Mouse (Mus musculus): ENCODE measurements around the gene Acss2. TPM values are rescaled to one million over a fixed set of nuclear protein-coding genes. Genes with fewer than 3 reads are reported as not detected.

Acss2 gene
- total and polyA plus RNA-seq, 2 experiments from 2014 or later, result 20.1 to 40.5 TPM

DNA sequence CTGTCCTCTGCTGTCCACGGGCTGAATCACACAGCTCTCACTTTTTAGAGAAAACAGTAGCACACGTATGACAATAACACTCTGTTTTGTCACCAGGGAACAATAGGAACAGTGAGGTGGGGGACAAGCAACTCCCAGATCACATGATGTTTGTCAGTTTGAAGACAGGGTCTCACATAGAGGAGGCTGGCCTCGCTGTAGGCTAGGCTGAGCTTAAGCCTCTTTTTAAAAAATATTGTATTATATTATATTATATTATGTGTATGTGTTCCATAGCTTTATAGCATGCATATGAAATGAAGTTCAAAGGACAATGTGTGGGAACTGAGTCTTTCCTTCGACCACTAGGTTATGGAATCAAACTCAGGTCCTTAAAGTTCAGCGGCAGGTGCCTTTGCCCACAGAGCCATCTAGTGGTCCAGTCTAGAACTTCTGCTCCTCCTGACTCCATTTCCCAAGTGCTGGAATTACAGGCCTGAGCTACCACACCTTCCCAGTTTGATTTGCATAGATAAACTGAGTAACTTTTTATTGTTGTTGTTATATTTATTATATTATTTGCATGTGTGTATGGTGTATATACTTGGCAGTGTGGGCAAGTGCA is 66.3 kb downstream of the Acss2 start:
- peak; percentile 62 for ATAC-seq (ENCODE audit: insufficient read depth, low read depth)
- peak; percentile 51 for DNase-seq (ENCODE audit: low spot score)
- H3K27me3 ChIP-seq (ENCODE audit: control insufficient read depth, insufficient read depth, low read length), result no peaks in the 10 kb centered on the region
- no peak overlapping the region for H3K9ac ChIP-seq (replicated peaks; ENCODE audit: low read depth, low read length)
- H3K4me1 ChIP-seq (ENCODE audit: control insufficient read depth, insufficient read depth), result no peaks in the 10 kb centered on the region
- 50% methylated on average over 5 of the region's 5 CpGs for WGBS
- no peak overlapping the region for H3K4me3 ChIP-seq (ENCODE audit: low read depth, low read length)
- TF ChIP-seq CTCF (IDR thresholded peaks at IDR 0.05; ENCODE audit: low read depth) (peak; percentile 91), EP300 (IDR thresholded peaks at IDR 0.05; ENCODE audit: low read depth) (no peak)
- peaks cover 4% of the 10 kb centered on the region; the same call in 1 of the 2 replicates for H3K36me3 ChIP-seq (replicated peaks; ENCODE audit: control insufficient read depth, insufficient read depth, low read length)
- H3K9me3 ChIP-seq (replicated peaks; ENCODE audit: control insufficient read depth, low read length), result no peaks in the 10 kb centered on the region
- H3K4me2 ChIP-seq (ENCODE audit: low read depth, low read length), result no peak overlapping the region
- H3K27ac ChIP-seq (ENCODE audit: low read depth), result no peak overlapping the region

DNA sequence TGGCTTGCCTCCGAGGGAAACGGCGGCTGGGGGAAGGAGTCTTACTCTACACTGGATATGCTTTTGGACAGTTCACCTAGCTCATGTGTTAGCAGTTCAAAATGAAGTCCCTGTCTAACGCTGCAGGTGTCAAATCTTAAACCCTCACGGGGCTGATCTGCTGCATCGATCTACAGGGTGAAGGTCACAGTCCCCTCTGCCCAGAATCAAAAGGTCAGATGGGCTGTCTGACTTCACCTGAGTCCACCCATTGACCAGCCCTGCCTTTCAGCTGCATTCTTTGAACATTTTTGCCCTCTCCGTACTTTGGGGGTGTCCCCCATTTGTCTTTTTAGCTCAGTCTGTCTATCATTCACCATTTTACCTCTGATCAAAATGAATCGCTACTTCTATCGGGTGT is 67.3 kb downstream of the Acss2 start:
- H3K36me3 ChIP-seq (replicated peaks; ENCODE audit: control insufficient read depth, insufficient read depth, low read length), result peaks cover 4% of the 10 kb centered on the region; the same call in 1 of the 2 replicates
- no peaks in the 10 kb centered on the region for H3K9me3 ChIP-seq (replicated peaks; ENCODE audit: control insufficient read depth, low read length)
- H3K4me3 ChIP-seq (ENCODE audit: low read depth, low read length), result no peak overlapping the region
- no peak overlapping the region for H3K4me2 ChIP-seq (ENCODE audit: low read depth, low read length)
- H3K27me3 ChIP-seq (ENCODE audit: control insufficient read depth, insufficient read depth, low read length), result no peaks in the 10 kb centered on the region
- no peak for DNase-seq (ENCODE audit: low spot score)
- no peak overlapping the region for H3K9ac ChIP-seq (replicated peaks; ENCODE audit: low read depth, low read length)
- no peak overlapping the region for H3K27ac ChIP-seq (ENCODE audit: low read depth)
- no peak for ATAC-seq (ENCODE audit: insufficient read depth, low read depth)
- TF ChIP-seq EP300 (IDR thresholded peaks at IDR 0.05; ENCODE audit: low read depth) (no peak), CTCF (IDR thresholded peaks at IDR 0.05; ENCODE audit: low read depth) (no peak)
- no peaks in the 10 kb centered on the region for H3K4me1 ChIP-seq (ENCODE audit: control insufficient read depth, insufficient read depth)
- WGBS, result 85% methylated on average over 9 of the region's 9 CpGs

DNA sequence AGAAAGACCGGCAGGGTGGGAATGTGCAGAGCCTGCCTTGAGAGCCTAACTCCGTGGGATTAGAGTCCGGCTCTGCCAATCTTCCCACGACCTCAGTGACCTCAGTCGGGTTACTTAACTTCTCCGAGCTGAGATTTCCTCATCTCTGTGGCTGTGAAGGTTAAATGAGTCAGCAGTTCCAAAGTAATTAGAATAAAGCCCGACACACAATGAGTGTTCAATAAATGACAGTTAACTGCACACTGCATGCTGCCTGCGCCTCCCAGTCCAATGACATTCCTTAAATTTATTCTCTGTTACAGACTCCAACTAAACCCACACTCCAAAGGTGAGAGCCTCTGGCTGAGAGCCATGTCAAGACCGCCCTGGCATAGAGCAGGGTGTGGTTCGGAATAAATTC is 67.7 kb downstream of the Acss2 start:
- DNase-seq (ENCODE audit: low spot score), result no peak
- Histone ChIP-seq H3K27ac (ENCODE audit: low read depth) (no peak overlapping the region), H3K4me2 (ENCODE audit: low read depth, low read length) (no peak overlapping the region), H3K27me3 (ENCODE audit: control insufficient read depth, insufficient read depth, low read length) (no peaks in the 10 kb centered on the region), H3K9me3 (replicated peaks; ENCODE audit: control insufficient read depth, low read length) (no peaks in the 10 kb centered on the region), H3K4me3 (ENCODE audit: low read depth, low read length) (no peak overlapping the region), H3K4me1 (ENCODE audit: control insufficient read depth, insufficient read depth) (no peaks in the 10 kb centered on the region), H3K9ac (replicated peaks; ENCODE audit: low read depth, low read length) (no peak overlapping the region), H3K36me3 (replicated peaks; ENCODE audit: control insufficient read depth, insufficient read depth, low read length) (peaks cover 4% of the 10 kb centered on the region; the same call in 1 of the 2 replicates)
- whole genome bisulfite sequencing, result 57% methylated on average over 10 of the region's 10 CpGs
- TF ChIP-seq CTCF (IDR thresholded peaks at IDR 0.05; ENCODE audit: low read depth), result no peak
- no peak for TF ChIP-seq EP300 (IDR thresholded peaks at IDR 0.05; ENCODE audit: low read depth)
- ATAC-seq (ENCODE audit: insufficient read depth, low read depth), result no peak

DNA sequence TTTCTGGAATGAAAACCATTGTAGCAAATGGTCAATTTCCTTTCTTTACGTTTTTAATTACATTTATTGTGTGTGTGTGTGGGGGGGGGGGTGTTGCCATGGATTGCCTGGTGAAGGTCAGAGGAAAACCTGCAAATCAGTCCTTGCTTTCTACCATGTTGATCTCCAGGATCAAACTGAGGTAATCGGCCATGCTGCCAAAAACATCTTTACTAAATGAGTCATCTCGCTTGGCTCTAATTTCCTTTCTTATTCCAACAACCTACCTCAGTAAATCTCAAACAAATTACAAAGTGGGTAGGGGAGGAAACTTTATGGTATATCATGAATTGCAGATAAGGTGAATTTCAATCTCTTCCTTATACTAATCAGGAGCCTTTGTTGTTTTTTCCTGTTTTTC is 70.4 kb downstream of the Acss2 start:
- ATAC-seq (ENCODE audit: insufficient read depth, low read depth) (no peak), DNase-seq (ENCODE audit: low spot score) (no peak)
- Histone ChIP-seq H3K36me3 (replicated peaks; ENCODE audit: control insufficient read depth, insufficient read depth, low read length) (no peaks in the 10 kb centered on the region), H3K4me2 (ENCODE audit: low read depth, low read length) (no peak overlapping the region), H3K27ac (ENCODE audit: low read depth) (no peak overlapping the region), H3K9me3 (replicated peaks; ENCODE audit: control insufficient read depth, low read length) (no peaks in the 10 kb centered on the region), H3K27me3 (ENCODE audit: control insufficient read depth, insufficient read depth, low read length) (no peaks in the 10 kb centered on the region), H3K4me3 (ENCODE audit: low read depth, low read length) (no peak overlapping the region), H3K4me1 (ENCODE audit: control insufficient read depth, insufficient read depth) (peaks cover 7% of the 10 kb centered on the region; the same call in 1 of the 2 replicates), H3K9ac (replicated peaks; ENCODE audit: low read depth, low read length) (no peak overlapping the region)
- 72% methylated on average over 3 of the region's 3 CpGs for WGBS
- TF ChIP-seq EP300 (IDR thresholded peaks at IDR 0.05; ENCODE audit: low read depth), result no peak
- no peak for TF ChIP-seq CTCF (IDR thresholded peaks at IDR 0.05; ENCODE audit: low read depth)

DNA sequence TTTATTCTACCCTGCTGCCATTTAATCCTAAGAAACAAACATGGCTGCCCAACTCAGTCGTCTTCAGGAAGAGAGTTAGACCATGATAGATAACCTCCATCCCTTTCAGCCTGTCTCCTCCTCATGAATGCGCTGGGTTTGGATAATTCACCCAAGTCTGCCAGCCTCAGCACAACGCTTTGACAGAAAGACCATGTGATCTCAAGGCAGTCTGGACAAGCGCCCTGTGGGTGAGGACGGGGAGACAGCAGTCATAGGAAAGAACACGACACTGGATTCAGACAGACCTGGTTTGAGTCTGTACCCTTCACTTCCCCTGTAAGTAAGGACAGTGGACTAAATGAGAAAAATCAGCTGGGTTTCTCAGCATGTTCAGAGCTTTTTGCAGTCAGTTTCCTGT is 71.8 kb downstream of the Acss2 start:
- DNase-seq (ENCODE audit: low spot score) (no peak), ATAC-seq (ENCODE audit: insufficient read depth, low read depth) (no peak)
- H3K27me3 ChIP-seq (ENCODE audit: control insufficient read depth, insufficient read depth, low read length), result no peaks in the 10 kb centered on the region
- no peak overlapping the region for H3K9ac ChIP-seq (replicated peaks; ENCODE audit: low read depth, low read length)
- peaks cover 7% of the 10 kb centered on the region; the same call in 1 of the 2 replicates for H3K4me1 ChIP-seq (ENCODE audit: control insufficient read depth, insufficient read depth)
- no peak overlapping the region for H3K27ac ChIP-seq (ENCODE audit: low read depth)
- 70% methylated on average over 6 of the region's 6 CpGs for WGBS
- H3K4me3 ChIP-seq (ENCODE audit: low read depth, low read length), result no peak overlapping the region
- no peak overlapping the region for H3K4me2 ChIP-seq (ENCODE audit: low read depth, low read length)
- TF ChIP-seq CTCF (IDR thresholded peaks at IDR 0.05; ENCODE audit: low read depth) (no peak), EP300 (IDR thresholded peaks at IDR 0.05; ENCODE audit: low read depth) (no peak)
- H3K9me3 ChIP-seq (replicated peaks; ENCODE audit: control insufficient read depth, low read length), result no peaks in the 10 kb centered on the region
- no peaks in the 10 kb centered on the region for H3K36me3 ChIP-seq (replicated peaks; ENCODE audit: control insufficient read depth, insufficient read depth, low read length)

DNA sequence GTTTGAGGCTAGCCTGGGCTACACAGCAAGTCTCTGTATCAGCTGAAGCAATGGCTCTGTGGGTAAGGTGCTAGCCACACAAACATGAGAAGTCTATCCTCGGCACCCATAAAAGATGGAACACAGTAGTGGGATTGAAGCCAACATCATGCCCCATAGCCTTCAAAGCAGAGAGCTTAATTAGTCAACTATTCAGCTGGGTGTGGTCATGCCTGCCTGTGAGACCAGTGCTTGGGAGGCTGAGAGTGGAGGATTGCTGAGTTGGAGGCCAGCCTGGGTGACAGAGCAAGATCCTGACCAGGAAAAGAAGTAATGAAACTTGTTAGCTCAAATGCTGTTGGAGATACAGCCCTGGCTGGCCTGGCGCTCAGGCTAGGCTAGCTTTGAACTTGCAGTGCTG is 73.1 kb downstream of the Acss2 start:
- WGBS, result 91% methylated on average over 2 of the region's 2 CpGs

More for the DNA sequence above, 73.1 kb downstream of the Acss2 start:
- Histone ChIP-seq H3K36me3 (replicated peaks; ENCODE audit: control insufficient read depth, insufficient read depth, low read length) (no peaks in the 10 kb centered on the region), H3K4me3 (ENCODE audit: low read depth, low read length) (no peak overlapping the region), H3K4me2 (ENCODE audit: low read depth, low read length) (no peak overlapping the region), H3K4me1 (ENCODE audit: control insufficient read depth, insufficient read depth) (peaks cover 7% of the 10 kb centered on the region; the same call in 1 of the 2 replicates), H3K9ac (replicated peaks; ENCODE audit: low read depth, low read length) (no peak overlapping the region), H3K27ac (ENCODE audit: low read depth) (no peak overlapping the region), H3K27me3 (ENCODE audit: control insufficient read depth, insufficient read depth, low read length) (no peaks in the 10 kb centered on the region), H3K9me3 (replicated peaks; ENCODE audit: control insufficient read depth, low read length) (no peaks in the 10 kb centered on the region)
- no peak for DNase-seq (ENCODE audit: low spot score)
- ATAC-seq (ENCODE audit: insufficient read depth, low read depth), result no peak
- no peak for TF ChIP-seq EP300 (IDR thresholded peaks at IDR 0.05; ENCODE audit: low read depth)
- no peak for TF ChIP-seq CTCF (IDR thresholded peaks at IDR 0.05; ENCODE audit: low read depth)

Measured in heart, postnatal 0 days (tissue).